Mouse (Mus musculus) liver, embryonic 16.5 days (tissue): ENCODE data around the gene Gm33543. TPM values are rescaled to one million over a fixed set of nuclear protein-coding genes. Genes with fewer than 3 reads are reported as not detected.
A peak's percentile ranks its signal among the peaks of the same experiment; 100 is the strongest.

Source experiments
- ATAC-seq: fragments of 200-750 bp; cut with Nextera tagmentation; 2 replicates; pipeline ENCODE4 v1.8.0; 2017; ENCODE audit warnings: low read depth, mild to moderate bottlenecking, moderate number of reproducible peaks, moderate library complexity
- H3K27ac ChIP-seq: fragments of 300-500 bp; sonication (generic); 2 replicates; pipeline ENCODE4 v1.5.1; 2014; ENCODE audit warnings: mild to moderate bottlenecking, low read length
- H3K27me3 ChIP-seq: fragments of 300-500 bp; sonication (generic); 2 replicates; pipeline ENCODE4 v1.6.1; 2014; ENCODE audit warnings: low read depth, low read length, mixed read lengths; ENCODE audit not compliant: control insufficient read depth, insufficient read depth
- H3K36me3 ChIP-seq: fragments of 300-500 bp; sonication (generic); 2 replicates; pipeline ENCODE4 v1.6.1; 2014; ENCODE audit warnings: mild to moderate bottlenecking; ENCODE audit not compliant: control insufficient read depth, insufficient read depth
- H3K4me1 ChIP-seq: fragments of 300-500 bp; sonication (generic); 2 replicates; pipeline ENCODE4 v1.6.1; 2014; ENCODE audit warnings: low read depth, low read length, mixed read lengths; ENCODE audit not compliant: control insufficient read depth
- H3K4me2 ChIP-seq: fragments of 300-500 bp; sonication (generic); 2 replicates; pipeline ENCODE4 v1.6.1; 2014; ENCODE audit warnings: low read depth, low read length, mixed read lengths
- H3K4me3 ChIP-seq: fragments of 300-500 bp; sonication (generic); 2 replicates; pipeline ENCODE4 v1.5.1; 2014; ENCODE audit warnings: low read depth, mild to moderate bottlenecking, low read length
- H3K9ac ChIP-seq: fragments of 300-500 bp; sonication (generic); 2 replicates; pipeline ENCODE4 v1.6.1; 2014; ENCODE audit warnings: low read depth, low read length
- H3K9me3 ChIP-seq: fragments of 300-500 bp; sonication (generic); replicated peaks from 2 replicates; pipeline ENCODE4 v1.6.1; 2016; ENCODE audit warnings: low read length; ENCODE audit not compliant: control insufficient read depth
- WGBS: fragments of 180-500 bp; shearing (Covaris S2); extraction: QIAGEN DNeasy Blood & Tissue Kit; methylation state at CpG from one replicate; pipeline ENCODE4 v1.1.7; 2014; ENCODE audit not compliant: insufficient replicate concordance; 5-methylcytosine and 5-hydroxymethylcytosine counted together
- polyA plus RNA-seq: library from polyadenylated mRNA; unstranded; fragments of >200 nt; fragmentation: Nextera tagmentation; extraction: Ambion mirVana; gene quantifications from 2 replicates; pipeline ENCODE4 v1.2.1, GENCODE M21; 2015

Gm33543 gene
- polyA plus RNA-seq, result 0.28 and 0.35 TPM in 2 replicates

DNA sequence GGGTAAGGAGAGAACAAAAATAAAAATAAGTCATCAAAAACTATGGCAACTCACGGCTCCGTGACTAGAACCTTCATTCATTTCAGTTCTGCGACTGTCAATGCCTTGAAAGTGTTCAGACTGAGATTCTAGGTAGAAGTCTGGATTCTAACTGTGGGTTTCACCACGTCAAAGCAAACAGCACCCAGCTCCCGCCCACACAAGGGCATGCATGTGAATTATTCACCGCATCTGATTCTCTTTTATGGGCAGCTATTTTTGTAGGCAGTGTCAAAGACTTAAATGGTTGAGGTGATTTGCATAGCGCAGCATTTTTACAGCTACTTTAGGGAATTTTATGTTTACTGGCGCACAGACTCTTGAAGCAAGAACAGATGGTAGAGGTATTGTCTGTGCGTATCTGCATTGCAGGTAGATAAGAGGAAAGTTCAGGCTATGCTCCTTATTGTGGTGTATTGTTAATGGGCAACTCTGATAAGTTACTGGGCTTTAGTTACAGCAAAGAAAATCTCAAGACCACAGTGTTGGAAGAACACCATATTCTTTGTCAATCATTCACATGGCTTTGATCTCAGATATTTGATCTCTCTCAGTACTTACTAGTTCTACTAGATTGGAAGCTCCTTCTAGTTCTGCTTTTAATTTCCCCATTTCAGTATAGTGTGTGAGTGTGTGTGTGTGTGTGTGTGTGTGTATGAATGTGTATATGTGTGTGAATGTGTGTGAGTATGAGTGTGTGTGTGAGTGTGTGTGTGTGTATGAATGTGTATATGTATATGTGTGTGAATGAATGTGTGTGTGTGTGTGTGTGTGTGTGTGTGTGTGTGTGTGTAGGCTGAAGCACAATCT is at the start of gene Gm33543:
Gene Gm33543, minus strand, starts transcription at position 142 of the 849 bp plus-strand sequence.
- 67% methylated on average over 9 of the region's 9 CpGs for WGBS
- no peak within 1 kb of the TSS for H3K4me3 ChIP-seq
- ATAC-seq, result no peak
- no peak within 1 kb of the TSS for H3K27ac ChIP-seq
- H3K9ac ChIP-seq, result no peak within 1 kb of the TSS
- no peaks in the 10 kb centered on the region for H3K9me3 ChIP-seq
- H3K27me3 ChIP-seq, result no peaks in the 10 kb centered on the region
- H3K36me3 ChIP-seq, result no peaks in the 10 kb centered on the region
- no peaks in the 10 kb centered on the region; the same call in 1 of the 2 replicates for H3K4me1 ChIP-seq
- H3K4me2 ChIP-seq, result no peak within 1 kb of the TSS

DNA sequence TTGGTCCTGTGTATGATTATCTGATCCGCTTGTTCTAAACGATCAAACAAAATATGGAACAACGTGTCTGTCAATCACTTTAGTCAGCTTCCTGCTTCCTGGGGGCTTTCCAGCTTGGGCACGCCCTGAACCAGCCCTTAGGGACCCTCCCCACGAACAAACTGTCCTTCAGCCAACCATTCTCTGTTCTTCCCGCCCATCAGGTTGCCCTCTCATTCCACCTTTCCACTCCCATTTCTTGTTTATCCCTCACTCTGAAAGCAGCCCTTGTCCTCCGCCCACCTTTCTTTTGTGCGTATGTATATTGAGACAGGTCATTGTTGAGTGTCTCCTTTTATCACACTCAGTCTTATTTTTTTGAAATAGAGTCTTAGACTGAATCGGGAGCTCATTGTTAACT is 49.4 kb upstream of the Gm33543 start:
- no peak for ATAC-seq
- no peaks in the 10 kb centered on the region; the same call in 1 of the 2 replicates for H3K27me3 ChIP-seq
- no peak overlapping the region for H3K27ac ChIP-seq
- no peak overlapping the region for H3K4me2 ChIP-seq
- H3K36me3 ChIP-seq, result no peaks in the 10 kb centered on the region
- WGBS, result 56% methylated on average over 9 of the region's 9 CpGs
- no peaks in the 10 kb centered on the region for H3K9me3 ChIP-seq
- no peaks in the 10 kb centered on the region; the same call in 1 of the 2 replicates for H3K4me1 ChIP-seq
- no peak overlapping the region for H3K9ac ChIP-seq
- H3K4me3 ChIP-seq, result no peak overlapping the region

GRCm38 (mm10) chr10:95891214-95891960 is 48.7 kb upstream of the Gm33543 start:
- H3K4me1 ChIP-seq, result no peaks in the 10 kb centered on the region; the same call in 1 of the 2 replicates
- no peak for ATAC-seq
- H3K27me3 ChIP-seq, result no peaks in the 10 kb centered on the region; the same call in 1 of the 2 replicates
- no peak overlapping the region for H3K4me2 ChIP-seq
- WGBS, result 54% methylated on average over 7 of the region's 7 CpGs
- H3K4me3 ChIP-seq, result no peak overlapping the region
- H3K9ac ChIP-seq, result no peak overlapping the region
- no peaks in the 10 kb centered on the region for H3K9me3 ChIP-seq
- H3K27ac ChIP-seq, result no peak overlapping the region
- no peaks in the 10 kb centered on the region for H3K36me3 ChIP-seq

DNA sequence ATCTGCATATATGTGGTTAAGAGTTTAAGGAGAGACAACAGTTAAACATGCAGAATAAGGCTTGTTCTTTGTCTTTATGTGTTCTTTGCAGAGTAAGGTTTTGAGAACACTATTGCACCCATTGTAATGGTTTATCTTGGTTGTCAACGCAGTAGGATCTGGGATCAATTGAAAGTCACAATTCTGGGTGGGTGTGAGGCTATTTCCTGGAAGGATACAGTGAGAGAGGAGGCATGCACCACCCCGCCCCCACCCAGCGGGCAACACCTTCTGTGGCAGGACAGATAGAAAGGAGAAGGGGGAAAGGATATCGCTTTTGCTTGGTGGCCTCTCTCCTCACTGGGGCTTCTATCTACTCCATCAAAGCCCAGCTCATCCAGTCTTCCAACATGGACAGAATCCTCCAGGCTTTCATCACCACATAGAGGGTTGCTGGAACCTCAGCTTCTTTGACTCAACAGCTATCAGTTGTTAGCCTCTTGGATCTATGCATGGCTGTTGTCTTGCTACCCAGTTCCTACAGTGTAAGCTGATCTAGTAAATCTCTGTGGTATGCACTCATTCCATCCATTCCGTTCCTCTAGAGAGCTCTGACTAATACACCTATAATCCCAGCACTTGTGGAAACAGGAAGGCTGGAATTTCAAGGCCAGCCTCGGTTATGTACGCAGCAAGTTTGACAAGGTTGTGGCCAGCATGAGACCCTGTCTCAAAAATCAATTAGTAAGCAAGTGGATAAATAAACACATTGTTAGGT is 41.2 kb upstream of the Gm33543 start:
- H3K4me2 ChIP-seq, result no peak overlapping the region

GRCm38 (mm10) chr10:95882036-95882435 is 39.3 kb upstream of the Gm33543 start:
- H3K36me3 ChIP-seq, result no peaks in the 10 kb centered on the region
- H3K4me1 ChIP-seq, result no peaks in the 10 kb centered on the region
- H3K4me3 ChIP-seq, result no peak overlapping the region
- no peaks in the 10 kb centered on the region for H3K27me3 ChIP-seq
- no peak overlapping the region for H3K27ac ChIP-seq
- H3K4me2 ChIP-seq, result no peak overlapping the region
- ATAC-seq, result no peak
- no peaks in the 10 kb centered on the region for H3K9me3 ChIP-seq
- H3K9ac ChIP-seq, result no peak overlapping the region
- 29% methylated on average over 9 of the region's 9 CpGs for WGBS

More for the DNA sequence above, 41.2 kb upstream of the Gm33543 start:
- Histone ChIP-seq H3K27ac (no peak overlapping the region), H3K4me1 (no peaks in the 10 kb centered on the region), H3K27me3 (no peaks in the 10 kb centered on the region), H3K9ac (no peak overlapping the region), H3K36me3 (no peaks in the 10 kb centered on the region), H3K9me3 (no peaks in the 10 kb centered on the region), H3K4me3 (no peak overlapping the region)
- WGBS, result 56% methylated on average over 7 of the region's 7 CpGs
- ATAC-seq, result no peak

GRCm38 (mm10) chr10:95879983-95880934 is 37.5 kb upstream of the Gm33543 start:
- Histone ChIP-seq H3K4me3 (peak overlapping the region; percentile 22; the same call in 1 of the 2 replicates), H3K27ac (no peak overlapping the region), H3K4me1 (no peaks in the 10 kb centered on the region), H3K9ac (no peak overlapping the region), H3K9me3 (no peaks in the 10 kb centered on the region), H3K36me3 (no peaks in the 10 kb centered on the region), H3K4me2 (no peak overlapping the region), H3K27me3 (no peaks in the 10 kb centered on the region)
- ATAC-seq, result no peak
- WGBS, result 34% methylated on average over 17 of the region's 17 CpGs

DNA sequence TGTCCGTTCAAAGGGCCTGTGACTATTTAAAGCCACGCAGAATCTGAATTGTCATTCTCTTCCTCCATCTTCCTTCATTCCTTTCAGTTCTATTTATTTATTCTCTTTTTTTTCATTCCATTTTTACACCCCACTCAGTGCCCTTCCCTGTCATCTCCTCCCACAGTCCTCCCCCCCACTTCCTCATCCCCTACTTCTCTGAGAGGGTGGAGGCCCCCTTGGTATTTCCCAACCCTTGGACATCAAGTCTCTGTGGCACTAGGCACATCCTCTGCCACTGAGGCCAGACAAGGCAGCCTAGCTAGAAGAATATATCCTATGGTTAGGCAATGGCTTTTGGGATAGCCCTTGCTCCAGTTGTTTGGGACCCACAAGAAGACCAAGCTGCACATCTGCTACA is 28.1 kb upstream of the Gm33543 start:
- Histone ChIP-seq H3K9me3 (no peaks in the 10 kb centered on the region), H3K4me2 (no peak overlapping the region), H3K36me3 (no peaks in the 10 kb centered on the region), H3K27ac (no peak overlapping the region), H3K9ac (no peak overlapping the region), H3K4me1 (no peaks in the 10 kb centered on the region), H3K4me3 (no peak overlapping the region), H3K27me3 (no peaks in the 10 kb centered on the region)
- no peak for ATAC-seq
- 65% methylated on average over 2 of the region's 2 CpGs for WGBS

DNA sequence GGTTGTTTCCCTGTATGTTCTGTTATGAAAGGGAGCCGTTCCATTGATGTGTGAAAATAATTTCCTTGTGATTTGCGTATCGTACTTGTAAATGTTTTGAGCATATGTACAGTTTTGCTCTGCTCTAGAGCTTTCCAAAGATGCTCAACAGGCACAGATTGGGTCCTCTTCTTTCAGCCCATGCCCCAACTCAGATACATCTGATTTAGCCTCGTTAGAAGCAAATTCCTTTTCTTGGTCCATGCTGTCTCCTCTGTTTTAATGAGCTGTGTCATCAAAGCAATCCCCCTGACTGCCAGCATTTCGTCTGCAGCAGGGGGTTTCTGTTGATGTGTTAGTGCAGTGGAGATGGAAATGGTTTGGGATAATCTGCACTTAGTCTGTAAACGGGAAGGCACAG is 25.6 kb upstream of the Gm33543 start:
- no peaks in the 10 kb centered on the region for H3K9me3 ChIP-seq
- no peak for ATAC-seq
- H3K27ac ChIP-seq, result no peak overlapping the region
- no peak overlapping the region for H3K4me2 ChIP-seq
- H3K36me3 ChIP-seq, result no peaks in the 10 kb centered on the region
- no peak overlapping the region for H3K4me3 ChIP-seq
- H3K9ac ChIP-seq, result no peak overlapping the region
- H3K4me1 ChIP-seq, result no peaks in the 10 kb centered on the region
- 63% methylated on average over 6 of the region's 6 CpGs for WGBS
- no peaks in the 10 kb centered on the region for H3K27me3 ChIP-seq
